Mouse (Mus musculus) bone marrow macrophage, adult 2 months (primary cell): ENCODE measurements around the gene Itm2b. TPM values are rescaled to one million over a fixed set of nuclear protein-coding genes. Genes with fewer than 3 reads are reported as not detected.

Experiments used
- H3K27ac ChIP-seq: 2 replicates; pipeline ENCODE4 v1.5.1; 2012; ENCODE audit warnings: low read depth, low read length; ENCODE audit not compliant: insufficient read depth
- H3K4me1 ChIP-seq: 2 replicates; pipeline ENCODE4 v1.6.1; 2012; ENCODE audit warnings: low read length; ENCODE audit not compliant: control insufficient read depth, insufficient read depth
- H3K4me3 ChIP-seq: 2 replicates; pipeline ENCODE4 v1.5.1; 2012; ENCODE audit warnings: mild to moderate bottlenecking, low read length, moderate library complexity; ENCODE audit not compliant: insufficient read depth
- CTCF ChIP-seq: IDR thresholded peaks from 2 replicates; pipeline ENCODE4 v1.5.1; 2012; ENCODE audit warnings: low read depth, mild to moderate bottlenecking, low read length, moderate library complexity
- POLR2A ChIP-seq: IDR thresholded peaks from 2 replicates; pipeline ENCODE4 v1.6.1; 2012; ENCODE audit warnings: mild to moderate bottlenecking, low read depth, low read length, borderline replicate concordance
- polyA plus RNA-seq: library from polyadenylated mRNA; stranded (reverse); fragments of >200 nt; gene quantifications from 2 replicates; pipeline ENCODE4 v1.2.4, GENCODE M21; 2012; ENCODE audit not compliant: missing spikeins, insufficient read depth, insufficient read length

Itm2b gene
- polyA plus RNA-seq, 1 experiment = 6,469 TPM

GRCm38 (mm10) chr14:73312909-73313308 is 72.2 kb downstream of the Itm2b start:
- no peak overlapping the region for H3K27ac ChIP-seq

More at GRCm38 (mm10) chr14:73312909-73313308, 72.2 kb downstream of the Itm2b start:
- H3K4me1 ChIP-seq = peaks cover 8% of the 10 kb centered on the region
- no peak for TF ChIP-seq POLR2A
- no peak for TF ChIP-seq CTCF
- no peak overlapping the region for H3K4me3 ChIP-seq

Other genes starting within 250 kb of the Itm2b start
- 67.6 and 70.8 TPM in 2 replicates for gene Lpar6, start 147.4 kb downstream of the Itm2b start, polyA plus RNA-seq
- 46.2 and 50.6 TPM in 2 replicates for gene Rb1, start 59.5 kb downstream of the Itm2b start, polyA plus RNA-seq
- 31.1 and 33.5 TPM in 2 replicates for gene Med4, start 124.7 kb upstream of the Itm2b start, polyA plus RNA-seq
- gene Sucla2, start 140.0 kb upstream of the Itm2b start, polyA plus RNA-seq = 45.2 and 48.5 TPM in 2 replicates
- 2.7 and 3.0 TPM in 2 replicates for gene Nudt15, start 163.0 kb upstream of the Itm2b start, polyA plus RNA-seq